ENCODE assay signal across 7 mouse cellular contexts in genomic region chr16:43502339-43503009, GRCm38 (mm10).
A peak's percentile ranks its signal among the peaks of the same experiment; 100 is the strongest.
DNase-seq lines count a peak whose midpoint lies in the region; ATAC-seq lines count a peak whose summit lies in the region.

No protein-coding gene starts in this region.

- H3K9me3 ChIP-seq in limb, embryonic 11.5 days (ENCODE audit: control insufficient read depth, low read length), result no peaks in the 10 kb centered on the region
- H3K9me3 ChIP-seq in limb, embryonic 10.5 days (replicated peaks), result no peaks in the 10 kb centered on the region
- H3K9me3 ChIP-seq in embryonic facial prominence, embryonic 13.5 days, result no peaks in the 10 kb centered on the region
- H3K9me3 ChIP-seq in hindbrain, embryonic 12.5 days (replicated peaks), result no peaks in the 10 kb centered on the region
- no peaks in the 10 kb centered on the region for H3K9me3 ChIP-seq in neural tube, embryonic 12.5 days

- H3K4me3 ChIP-seq in limb, embryonic 11.5 days (ENCODE audit: low read depth, low read length), result no peak overlapping the region
- no peak overlapping the region for H3K4me3 ChIP-seq in limb, embryonic 10.5 days
- H3K4me3 ChIP-seq in embryonic facial prominence, embryonic 13.5 days, result no peak overlapping the region; the same call in 1 of the 2 replicates
- peak overlapping the region; percentile 55 for H3K4me3 ChIP-seq in hindbrain, embryonic 12.5 days
- peak overlapping the region; percentile 48; the same call in 1 of the 2 replicates for H3K4me3 ChIP-seq in neural tube, embryonic 12.5 days

- H3K27me3 ChIP-seq in limb, embryonic 11.5 days (ENCODE audit: control insufficient read depth, insufficient read depth, low read length), result peaks cover 3% of the 10 kb centered on the region; the same call in 1 of the 2 replicates
- peaks cover 39% of the 10 kb centered on the region for H3K27me3 ChIP-seq in limb, embryonic 10.5 days (ENCODE audit: low read depth, poor library complexity, severe bottlenecking)
- peaks cover 6% of the 10 kb centered on the region; the same call in 1 of the 2 replicates for H3K27me3 ChIP-seq in embryonic facial prominence, embryonic 13.5 days
- no peaks in the 10 kb centered on the region for H3K27me3 ChIP-seq in hindbrain, embryonic 12.5 days
- H3K27me3 ChIP-seq in neural tube, embryonic 12.5 days (replicated peaks), result no peaks in the 10 kb centered on the region

- H3K9ac ChIP-seq in limb, embryonic 11.5 days (ENCODE audit: low read length), result no peak overlapping the region
- peak overlapping the region; percentile 72; the same call in 1 of the 2 replicates for H3K9ac ChIP-seq in embryonic facial prominence, embryonic 13.5 days
- H3K9ac ChIP-seq in hindbrain, embryonic 12.5 days, result peak overlapping the region; percentile 78; the same call in 1 of the 2 replicates
- peak overlapping the region; percentile 76; the same call in 1 of the 2 replicates for H3K9ac ChIP-seq in neural tube, embryonic 12.5 days

- DNase-seq in limb, embryonic 11.5 days (ENCODE audit: low spot score), result no peak
- no peak for DNase-seq in limb, embryonic 10.5 days (ENCODE audit: low spot score)
- no peak for DNase-seq in right cerebral cortex, postnatal 36 days (ENCODE audit: low spot score in 2 of 2)

- no peak overlapping the region for H3K27ac ChIP-seq in limb, embryonic 11.5 days (replicated peaks; ENCODE audit: low read depth, low read length)
- H3K27ac ChIP-seq in limb, embryonic 10.5 days, result no peak overlapping the region
- H3K27ac ChIP-seq in embryonic facial prominence, embryonic 13.5 days, result no peak overlapping the region
- peak overlapping the region; percentile 98 for H3K27ac ChIP-seq in hindbrain, embryonic 12.5 days
- H3K27ac ChIP-seq in neural tube, embryonic 12.5 days, result peak overlapping the region; percentile 96

- peak overlapping the region; percentile 49 for H3K4me2 ChIP-seq in limb, embryonic 11.5 days (ENCODE audit: low read depth, severe bottlenecking)
- H3K4me2 ChIP-seq in embryonic facial prominence, embryonic 13.5 days, result peak overlapping the region; percentile 84
- peak overlapping the region; percentile 75 for H3K4me2 ChIP-seq in hindbrain, embryonic 12.5 days (replicated peaks)
- H3K4me2 ChIP-seq in neural tube, embryonic 12.5 days (replicated peaks), result peak overlapping the region; percentile 72

- no peaks in the 10 kb centered on the region for H3K36me3 ChIP-seq in limb, embryonic 11.5 days (ENCODE audit: control insufficient read depth, insufficient read depth, low read length)
- H3K36me3 ChIP-seq in limb, embryonic 10.5 days, result no peaks in the 10 kb centered on the region
- no peaks in the 10 kb centered on the region for H3K36me3 ChIP-seq in embryonic facial prominence, embryonic 13.5 days
- H3K36me3 ChIP-seq in hindbrain, embryonic 12.5 days, result no peaks in the 10 kb centered on the region
- H3K36me3 ChIP-seq in neural tube, embryonic 12.5 days, result no peaks in the 10 kb centered on the region

- ATAC-seq in limb, embryonic 11.5 days (ENCODE audit: insufficient number of reproducible peaks, low FRiP score, low TSS enrichment, low read depth), result no peak
- ATAC-seq in embryonic facial prominence, embryonic 13.5 days (ENCODE audit: insufficient number of reproducible peaks, insufficient read depth, low FRiP score, low TSS enrichment, low read depth), result no peak
- ATAC-seq in hindbrain, embryonic 12.5 days (ENCODE audit: low FRiP score), result no peak
- no peak for ATAC-seq in neural tube, embryonic 12.5 days (ENCODE audit: low FRiP score, low read depth)
- ATAC-seq in monocyte, adult 5-6 weeks (replicated peaks; ENCODE audit: insufficient number of reproducible peaks, low FRiP score, low TSS enrichment, poor library complexity, severe bottlenecking), result no peak

- 0 out of 2 replicates have a peak, but pooled peaks cover 4% of the 10 kb centered on the region for H3K4me1 ChIP-seq in limb, embryonic 11.5 days (ENCODE audit: control insufficient read depth, insufficient read depth, low read length)
- peaks cover 27% of the 10 kb centered on the region for H3K4me1 ChIP-seq in limb, embryonic 10.5 days
- H3K4me1 ChIP-seq in embryonic facial prominence, embryonic 13.5 days, result peaks cover 16% of the 10 kb centered on the region
- peaks cover 31% of the 10 kb centered on the region for H3K4me1 ChIP-seq in hindbrain, embryonic 12.5 days
- peaks cover 15% of the 10 kb centered on the region for H3K4me1 ChIP-seq in neural tube, embryonic 12.5 days

- 40% methylated on average over 12 of the region's 12 CpGs for WGBS in limb, embryonic 11.5 days
- WGBS in limb, embryonic 10.5 days, result 47% methylated on average over 12 of the region's 12 CpGs
- 58% methylated on average over 12 of the region's 12 CpGs for WGBS in embryonic facial prominence, embryonic 13.5 days
- 35% methylated on average over 12 of the region's 12 CpGs for WGBS in hindbrain, embryonic 12.5 days
- 26% methylated on average over 12 of the region's 12 CpGs for WGBS in neural tube, embryonic 12.5 days

Comparison
In these comparisons a context has a peak if more than half of its experiments do, and no peak if none do; other contexts are left out.
1. H3K27ac ChIP-seq: peak in hindbrain, embryonic 12.5 days (single experiment) and neural tube, embryonic 12.5 days (single experiment); none in limb, embryonic 11.5 days (single experiment), limb, embryonic 10.5 days (single experiment) and embryonic facial prominence, embryonic 13.5 days (single experiment).
2. H3K4me3 ChIP-seq: peak in hindbrain, embryonic 12.5 days (single experiment) and neural tube, embryonic 12.5 days (single experiment); none in limb, embryonic 11.5 days (single experiment), limb, embryonic 10.5 days (single experiment) and embryonic facial prominence, embryonic 13.5 days (single experiment).
3. Peak in every context shown above with its lines, with median percentiles within 50 percentile points of each other: H3K4me2 ChIP-seq.